ENCODE assay signal across 27 mouse cellular contexts in genomic region chr4:103247813-103248212, GRCm38 (mm10). TPM values are rescaled to one million over a fixed set of nuclear protein-coding genes. Genes with fewer than 3 reads are reported as not detected.
"Had no signal": no experiment of that assay in that cellular context is flagged by ENCODE, and none has a peak within 500 bp of the region (broad histone marks: within the 10 kb centered on the region; RNA-seq: fewer than 3 reads in every experiment).

No protein-coding gene starts in this region.

- H3K27ac ChIP-seq: midbrain, embryonic 10.5 days; midbrain, embryonic 12.5 days; neural tube, embryonic 13.5 days; neural tube, embryonic 15.5 days; stomach, embryonic 15.5 days; stomach, postnatal 0 days had no signal

- H3K9me3 ChIP-seq: midbrain, embryonic 10.5 days; midbrain, embryonic 12.5 days; neural tube, embryonic 13.5 days; neural tube, embryonic 15.5 days; stomach, embryonic 15.5 days had no signal

- H3K27me3 ChIP-seq: midbrain, embryonic 12.5 days; neural tube, embryonic 13.5 days; neural tube, embryonic 15.5 days; stomach, embryonic 15.5 days had no signal

- H3K4me1 ChIP-seq: midbrain, embryonic 10.5 days; midbrain, embryonic 12.5 days; neural tube, embryonic 13.5 days; neural tube, embryonic 15.5 days; stomach, embryonic 15.5 days had no signal

- H3K36me3 ChIP-seq: midbrain, embryonic 10.5 days; midbrain, embryonic 12.5 days; neural tube, embryonic 13.5 days; neural tube, embryonic 15.5 days; stomach, embryonic 15.5 days had no signal

- DNase-seq: lung, adult 18-20 months; lung, embryonic 14.5 days; lung, postnatal 10 days; lung, postnatal 4 days; midbrain, embryonic 14.5 days; retina, postnatal 1 day; right cerebral cortex, adult 18-20 months; right cerebral cortex, postnatal 25 days; right cerebral cortex, postnatal 4 days; spleen, adult 18-20 months; thymus, adult 2 months; thymus, postnatal 25 days; thymus, postnatal 4 days had no signal

- H3K4me3 ChIP-seq: midbrain, embryonic 10.5 days; midbrain, embryonic 12.5 days; myocyte; neural tube, embryonic 13.5 days; neural tube, embryonic 15.5 days; stomach, embryonic 15.5 days had no signal

- H3K4me2 ChIP-seq: lung, embryonic 14.5 days; midbrain, embryonic 12.5 days; neural tube, embryonic 13.5 days; neural tube, embryonic 15.5 days; stomach, embryonic 15.5 days had no signal

- H3K9ac ChIP-seq: lung, embryonic 14.5 days; midbrain, embryonic 12.5 days; neural tube, embryonic 13.5 days; neural tube, embryonic 15.5 days; stomach, embryonic 15.5 days had no signal

- ATAC-seq: midbrain, embryonic 16.5 days had no signal

RNA-seq across cellular contexts. Expression of gene 4921539E11Rik, which starts 42.9 kb away (rescaled TPM):
- total RNA-seq: megakaryocyte, adult 5-6 weeks; megakaryocyte-erythroid progenitor cell, adult 5-6 weeks had no signal
- polyA plus RNA-seq: lung, embryonic 14.5 days; lung, embryonic 16.5 days; midbrain, embryonic 10.5 days; midbrain, embryonic 12.5 days; midbrain, embryonic 14.5 days; midbrain, embryonic 16.5 days; myocyte; neural tube, embryonic 11.5 days; neural tube, embryonic 13.5 days; neural tube, embryonic 15.5 days; small intestine, adult 2 months; stomach, embryonic 15.5 days; stomach, postnatal 0 days; thymus, adult 2 months; urinary bladder, adult 2 months had no signal
